Mouse (Mus musculus): ENCODE data around the gene Apobec3.

DNA sequence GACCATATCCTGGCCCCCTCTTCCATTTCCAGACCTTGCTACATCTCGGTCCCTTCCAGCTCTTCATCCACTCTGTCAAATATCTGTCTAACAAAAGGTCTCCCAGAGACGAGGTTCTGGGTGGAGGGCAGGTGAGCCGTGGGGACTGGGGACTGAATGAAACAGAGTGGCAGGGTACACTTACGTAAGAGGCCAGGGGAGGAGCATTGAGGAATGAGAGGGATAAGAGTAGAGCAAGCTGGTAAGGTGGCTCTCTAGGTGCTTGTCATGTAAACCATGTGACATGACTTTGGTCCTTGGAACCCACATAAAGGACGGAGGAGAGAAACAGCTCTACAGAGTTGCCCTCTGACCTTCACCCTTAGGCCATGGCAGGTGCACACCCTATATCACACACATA, 7.5 kb downstream of the Apobec3 start:
- TF ChIP-seq POLR2A (IDR thresholded peaks at IDR 0.05; ENCODE audit: insufficient read depth, low read length) (no peak), EP300 (IDR thresholded peaks at IDR 0.05; ENCODE audit: insufficient read depth, low read depth, low read length) (no peak), CTCF (IDR thresholded peaks at IDR 0.05; ENCODE audit: low read depth, low read length) (no peak)

Data from ES-Bruce4 (cell line).